Mouse (Mus musculus) stomach, postnatal 0 days (tissue): ENCODE measurements at regions not wholly inside any gene's neighbourhood (a gene's known extent, or its start where the extent isn't known, plus 50 kb on each side); places are given as distances from the start of the nearest gene placed in this dataset.

Source experiments
- ATAC-seq: fragments of 200-750 bp; cut with Nextera tagmentation; 2 replicates; pipeline ENCODE4 v1.8.0; 2017; ENCODE audit not compliant: low FRiP score, low TSS enrichment
- DNase-seq: peaks from one replicate; pipeline ENCODE4 v3.0.0-alpha.2; 2016; ENCODE audit warnings: low spot score
- H3K27ac ChIP-seq: fragments of 300-500 bp; sonication (generic); replicated peaks from 2 replicates; pipeline ENCODE4 v1.5.1; 2014; ENCODE audit warnings: mild to moderate bottlenecking, control low read depth
- H3K27me3 ChIP-seq: fragments of 300-500 bp; sonication (generic); 2 replicates; pipeline ENCODE4 v1.6.1; 2014; ENCODE audit warnings: low read length; ENCODE audit not compliant: control insufficient read depth, insufficient read depth
- H3K36me3 ChIP-seq: fragments of 300-500 bp; sonication (generic); 2 replicates; pipeline ENCODE4 v1.6.1; 2014; ENCODE audit warnings: low read length, mixed read lengths; ENCODE audit not compliant: control insufficient read depth, insufficient read depth
- H3K4me1 ChIP-seq: fragments of 300-500 bp; sonication (generic); replicated peaks from 2 replicates; pipeline ENCODE4 v1.6.1; 2014; ENCODE audit warnings: antibody characterized with exemption; ENCODE audit not compliant: control insufficient read depth, insufficient read depth
- H3K4me2 ChIP-seq: fragments of 300-500 bp; sonication (generic); replicated peaks from 2 replicates; pipeline ENCODE4 v1.6.1; 2014; ENCODE audit warnings: low read depth, mild to moderate bottlenecking, control low read depth, moderate library complexity
- H3K4me3 ChIP-seq: fragments of 300-500 bp; sonication (generic); 2 replicates; pipeline ENCODE4 v1.5.1; 2014; ENCODE audit warnings: low read depth, low read length, control low read depth
- H3K9ac ChIP-seq: fragments of 300-500 bp; sonication (generic); 2 replicates; pipeline ENCODE4 v1.6.1; 2014; ENCODE audit warnings: mild to moderate bottlenecking, low read length, control low read depth, mixed read lengths
- H3K9me3 ChIP-seq: fragments of 300-500 bp; sonication (generic); 2 replicates; pipeline ENCODE4 v1.6.1; 2016; ENCODE audit warnings: low read length; ENCODE audit not compliant: control insufficient read depth
- CTCF ChIP-seq: IDR thresholded peaks from 2 replicates; pipeline ENCODE4 v1.5.1; 2016; ENCODE audit warnings: antibody characterized with exemption, low read depth, mild to moderate bottlenecking, moderate library complexity
- EP300 ChIP-seq: optimal IDR thresholded peaks from 2 replicates; pipeline ENCODE3; 2016; ENCODE audit warnings: antibody characterized with exemption
- WGBS: fragments of 180-500 bp; shearing (Covaris S2); extraction: QIAGEN DNeasy Blood & Tissue Kit; methylation state at CpG from one replicate; pipeline ENCODE4 v1.1.7; 2014; 5-methylcytosine and 5-hydroxymethylcytosine counted together

- Histone ChIP-seq H3K4me2 (no peak overlapping the region), H3K4me1 (no peaks in the 10 kb centered on the region), H3K9me3 (no peaks in the 10 kb centered on the region), H3K9ac (no peak overlapping the region), H3K27ac (no peak overlapping the region), H3K4me3 (no peak overlapping the region), H3K36me3 (no peaks in the 10 kb centered on the region), H3K27me3 (no peaks in the 10 kb centered on the region)
- no peak for ATAC-seq
- WGBS = 94% methylated on average over 5 of the region's 5 CpGs
- TF ChIP-seq EP300 (no peak), CTCF (peak; percentile 37)
- DNase-seq = no peak
These were observed 313.9 kb upstream of the Jmjd1c start for GRCm38 (mm10) chr10:66782025-66782424.

- H3K9ac ChIP-seq = no peak overlapping the region
- H3K36me3 ChIP-seq = no peaks in the 10 kb centered on the region
- DNase-seq (no peak), ATAC-seq (no peak)
- H3K4me2 ChIP-seq = no peak overlapping the region
- 81% methylated on average over 7 of the region's 7 CpGs for WGBS
- H3K4me1 ChIP-seq = no peaks in the 10 kb centered on the region
- H3K9me3 ChIP-seq = no peaks in the 10 kb centered on the region
- no peak overlapping the region for H3K27ac ChIP-seq
- TF ChIP-seq EP300 (no peak), CTCF (no peak)
- H3K27me3 ChIP-seq = no peaks in the 10 kb centered on the region
- no peak overlapping the region for H3K4me3 ChIP-seq
These were observed 308.1 kb upstream of the Jmjd1c start for GRCm38 (mm10) chr10:66787812-66788211.

- Histone ChIP-seq H3K27ac (no peak overlapping the region), H3K9me3 (no peaks in the 10 kb centered on the region), H3K4me3 (no peak overlapping the region), H3K27me3 (no peaks in the 10 kb centered on the region), H3K4me2 (no peak overlapping the region), H3K36me3 (no peaks in the 10 kb centered on the region), H3K9ac (no peak overlapping the region), H3K4me1 (no peaks in the 10 kb centered on the region)
- DNase-seq = no peak
- 86% methylated on average over 9 of the region's 9 CpGs for WGBS
- no peak for ATAC-seq
- TF ChIP-seq CTCF = no peak
- TF ChIP-seq EP300 = no peak
These were observed 299.6 kb upstream of the Jmjd1c start for GRCm38 (mm10) chr10:66796296-66796695.

- no peak overlapping the region for H3K4me3 ChIP-seq
- TF ChIP-seq EP300 = no peak
- no peak for TF ChIP-seq CTCF
- no peaks in the 10 kb centered on the region for H3K27me3 ChIP-seq
- no peak overlapping the region for H3K27ac ChIP-seq
- no peak overlapping the region for H3K4me2 ChIP-seq
- H3K9ac ChIP-seq = no peak overlapping the region
- H3K9me3 ChIP-seq = no peaks in the 10 kb centered on the region
- 74% methylated on average over 1 of the region's 1 CpGs for WGBS
- DNase-seq (no peak), ATAC-seq (no peak)
- no peaks in the 10 kb centered on the region for H3K36me3 ChIP-seq
- no peaks in the 10 kb centered on the region for H3K4me1 ChIP-seq
These were observed 293.2 kb upstream of the Jmjd1c start for GRCm38 (mm10) chr10:66802691-66803090.

GRCm38 (mm10) chr10:66807261-66807968 lies 288.5 kb upstream of the Jmjd1c start:
- peak; percentile 60 for DNase-seq
- Histone ChIP-seq H3K4me3 (no peak overlapping the region), H3K27me3 (no peaks in the 10 kb centered on the region), H3K27ac (no peak overlapping the region), H3K4me2 (no peak overlapping the region), H3K9ac (no peak overlapping the region), H3K36me3 (no peaks in the 10 kb centered on the region), H3K9me3 (no peaks in the 10 kb centered on the region), H3K4me1 (no peaks in the 10 kb centered on the region)
- WGBS = 44% methylated on average over 16 of the region's 16 CpGs
- ATAC-seq = no peak
- TF ChIP-seq EP300 (no peak), CTCF (peak; percentile 81)

GRCm38 (mm10) chr10:66812515-66813260 lies 283.2 kb upstream of the Jmjd1c start:
- 0 out of 2 replicates have a peak, but pooled peaks cover 3% of the 10 kb centered on the region for H3K4me1 ChIP-seq
- H3K4me3 ChIP-seq = no peak overlapping the region
- no peaks in the 10 kb centered on the region for H3K36me3 ChIP-seq
- no peak for TF ChIP-seq CTCF
- no peak for TF ChIP-seq EP300
- H3K27me3 ChIP-seq = no peaks in the 10 kb centered on the region
- 70% methylated on average over 11 of the region's 11 CpGs for WGBS
- no peak overlapping the region for H3K4me2 ChIP-seq
- no peak for DNase-seq
- H3K9ac ChIP-seq = no peak overlapping the region
- H3K27ac ChIP-seq = no peak overlapping the region
- H3K9me3 ChIP-seq = no peaks in the 10 kb centered on the region
- ATAC-seq = no peak
